Comparison of ENCODE assay signal across 17 mouse cellular contexts in genomic region chr5:37112389-37112788, GRCm38 (mm10). TPM values are rescaled to one million over a fixed set of nuclear protein-coding genes. Genes with fewer than 3 reads are reported as not detected.
"Had no signal": no experiment of that assay in that cellular context is flagged by ENCODE, and none has a peak within 500 bp of the region (broad histone marks: within the 10 kb centered on the region; RNA-seq: fewer than 3 reads in every experiment).

No protein-coding gene starts in this region.

- DNase-seq: kidney, adult 18-20 months; kidney, adult 9 months; kidney, postnatal 14 days; kidney, postnatal 4 days; liver, embryonic 13.5 days; lung, postnatal 10 days; lung, postnatal 36 days; thymus, postnatal 25 days had no signal

- H3K27ac ChIP-seq: liver, embryonic 13.5 days; lung, embryonic 15.5 days had no signal

- H3K36me3 ChIP-seq: liver, embryonic 13.5 days; lung, embryonic 15.5 days had no signal

- H3K9ac ChIP-seq: liver, embryonic 13.5 days; lung, embryonic 15.5 days had no signal

- H3K9me3 ChIP-seq: liver, embryonic 13.5 days; lung, embryonic 15.5 days; megakaryocyte, embryonic 14.5 days had no signal

- H3K4me2 ChIP-seq: liver, embryonic 13.5 days; lung, embryonic 15.5 days; midbrain, embryonic 11.5 days had no signal

- H3K27me3 ChIP-seq: liver, embryonic 13.5 days; lung, embryonic 15.5 days had no signal

- ATAC-seq: intestine, embryonic 16.5 days; midbrain, embryonic 16.5 days had no signal

- H3K4me3 ChIP-seq: liver, embryonic 13.5 days; lung, embryonic 15.5 days; megakaryocyte, embryonic 14.5 days had no signal

- H3K4me1 ChIP-seq: liver, embryonic 13.5 days; lung, embryonic 15.5 days had no signal

RNA-seq across cellular contexts. Expression of gene Gm1043, which starts 27.2 kb away (rescaled TPM):
- total RNA-seq: liver, adult 2 months had no signal
- polyA plus RNA-seq: kidney, embryonic 16.5 days; limb, embryonic 11.5 days; liver, embryonic 13.5 days; liver, embryonic 16.5 days; lung, embryonic 15.5 days had no signal
